Mouse (Mus musculus): ENCODE data around the gene Slc25a31. TPM values are rescaled to one million over a fixed set of nuclear protein-coding genes. Genes with fewer than 3 reads are reported as not detected.

The Slc25a31 gene
- 0.04 and 0.12 TPM in 2 replicates for polyA plus RNA-seq (2012; rRNA removed; ENCODE audit: low replicate concordance)

DNA sequence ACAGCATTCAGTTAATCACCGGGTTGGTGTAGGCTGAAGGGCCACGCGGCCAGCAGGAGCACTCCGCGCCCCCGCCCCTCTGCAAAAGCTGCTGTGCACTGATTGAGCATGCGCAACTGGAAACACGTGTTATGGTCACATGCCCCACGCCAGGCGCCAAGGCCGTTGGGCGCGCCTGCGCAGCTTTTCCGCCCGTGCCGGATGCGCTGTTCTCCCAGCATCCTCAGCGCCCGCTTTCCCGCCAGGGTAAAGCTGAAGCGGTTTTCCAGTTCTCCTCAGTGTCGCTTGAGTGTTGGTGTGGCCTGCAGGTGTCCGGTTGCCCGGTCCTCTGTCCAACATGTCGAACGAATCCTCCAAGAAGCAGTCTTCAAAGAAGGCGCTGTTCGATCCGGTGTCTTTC, at the start of gene Slc25a31:
Slc25a31 (plus strand) TSS at position 201 of the 400 bp plus-strand sequence.

GRCm38 (mm10) chr3:40744024-40744835, 35.6 kb downstream of the Slc25a31 start, which contains the start of gene Hspa4l:
Hspa4l (plus strand) TSS chr3:40744495.

Other genes with a start within 250 kb of the Slc25a31 start
- 1.0 and 2.2 TPM in 2 replicates for gene Intu, start 177.6 kb upstream of the Slc25a31 start, polyA plus RNA-seq (2012; rRNA removed; ENCODE audit: low replicate concordance)
- 3.4 and 9.1 TPM in 2 replicates for gene Hspa4l, start 35.6 kb downstream of the Slc25a31 start, polyA plus RNA-seq (2012; rRNA removed; ENCODE audit: low replicate concordance)
- gene Plk4, start 91.2 kb downstream of the Slc25a31 start, polyA plus RNA-seq (2012; rRNA removed; ENCODE audit: low replicate concordance) = 2.6 and 5.2 TPM in 2 replicates
- 8.0 and 21.5 TPM in 2 replicates for gene Mfsd8, start 138.0 kb downstream of the Slc25a31 start, polyA plus RNA-seq (2012; rRNA removed; ENCODE audit: low replicate concordance)
- 3.8 and 5.8 TPM in 2 replicates for gene Abhd18, start 138.1 kb downstream of the Slc25a31 start, polyA plus RNA-seq (2012; rRNA removed; ENCODE audit: low replicate concordance)
- not detected in 2 replicates for gene 1700034I23Rik, start 193.7 kb downstream of the Slc25a31 start, polyA plus RNA-seq (2012; rRNA removed; ENCODE audit: low replicate concordance)
- gene Larp1b, start 241.0 kb downstream of the Slc25a31 start, polyA plus RNA-seq (2012; rRNA removed; ENCODE audit: low replicate concordance) = 7.5 and 13.8 TPM in 2 replicates

Measured in subcutaneous adipose tissue, adult 2 months (tissue).